Mouse (Mus musculus) left cerebral cortex, postnatal 4 days (tissue): ENCODE measurements around the gene Omg. TPM values are rescaled to one million over a fixed set of nuclear protein-coding genes. Genes with fewer than 3 reads are reported as not detected.
A peak's percentile ranks its signal among the peaks of the same experiment; 100 is the strongest.

Experiments
- DNase-seq: peaks from one replicate; pipeline ENCODE4 v3.0.0-alpha.2; 2022
- intact Hi-C: fragments of 180-260 bp; cut with DNase I; formaldehyde crosslinking; loops from one replicate; pipeline ENCODE4 v1.15.1; 2025
- total RNA-seq, 2 experiments: library from RNA; stranded (reverse); gene quantifications; 2 replicates each; pipeline ENCODE4 v1.2.3; 2021

The Omg gene
- total RNA-seq: 10 to 100 TPM; 22.2 to 26.0 TPM

DNA sequence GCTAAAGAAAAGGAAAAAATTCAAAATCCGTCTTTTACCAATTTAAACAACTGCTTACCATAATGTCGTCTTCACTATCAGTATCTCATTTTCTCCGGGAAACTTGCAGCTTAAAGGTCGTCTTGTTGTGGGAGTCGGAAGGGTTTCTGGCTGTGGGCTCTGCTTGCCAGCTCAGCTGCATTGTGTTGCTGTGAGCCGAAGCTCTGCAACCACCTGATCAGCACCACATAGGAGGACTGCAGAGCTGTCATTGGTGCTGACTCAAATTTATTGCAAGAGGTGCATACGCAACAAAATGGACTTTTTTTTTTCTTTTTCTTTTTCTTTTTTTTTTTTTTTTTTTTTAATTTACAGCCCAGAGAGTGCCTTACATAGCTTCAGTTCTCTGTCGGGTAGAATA, at the start of gene Omg:
TSS of gene Omg (minus strand) at position 240 of the 400 bp plus-strand sequence.
- DNase-seq: peak; percentile 19
- intact Hi-C loops: no loop called here

DNA sequence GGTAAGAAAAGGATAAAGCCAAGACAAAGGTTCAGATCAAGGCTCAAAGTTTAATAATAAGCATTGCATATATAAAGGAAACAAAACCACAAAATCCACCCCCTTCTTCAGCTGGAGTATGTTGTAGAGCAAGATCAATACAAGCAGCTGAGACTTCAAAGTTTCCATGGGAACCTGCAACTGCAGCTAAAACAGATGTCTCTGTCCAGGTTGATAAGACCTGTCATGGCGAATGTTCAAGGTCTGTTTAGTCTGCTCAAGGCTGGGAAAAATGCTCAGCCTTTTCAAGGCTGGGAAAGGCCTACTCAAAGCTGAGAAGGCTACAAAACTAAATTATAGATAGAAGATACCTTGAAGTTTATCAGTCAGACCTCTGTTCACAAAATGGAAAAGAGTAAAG, 48.7 kb upstream of the Omg start:
- DNase-seq: no peak
- intact Hi-C loops: no loop called here

GRCm38 (mm10) chr11:79536293-79536692, 32.4 kb upstream of the Omg start:
- intact Hi-C loops: no loop called here
- no peak for DNase-seq

GRCm38 (mm10) chr11:79535554-79535953, 31.7 kb upstream of the Omg start:
- DNase-seq: no peak
- intact Hi-C loops: no loop called here

GRCm38 (mm10) chr11:79533950-79534690, 30.2 kb upstream of the Omg start:
- DNase-seq: peak; percentile 37
- intact Hi-C loops: no loop called here

GRCm38 (mm10) chr11:79533311-79533710, 29.4 kb upstream of the Omg start:
- intact Hi-C loops: no loop called here
- no peak for DNase-seq

GRCm38 (mm10) chr11:79531485-79531884, 27.6 kb upstream of the Omg start:
- no peak for DNase-seq
- intact Hi-C loops: no loop called here

DNA sequence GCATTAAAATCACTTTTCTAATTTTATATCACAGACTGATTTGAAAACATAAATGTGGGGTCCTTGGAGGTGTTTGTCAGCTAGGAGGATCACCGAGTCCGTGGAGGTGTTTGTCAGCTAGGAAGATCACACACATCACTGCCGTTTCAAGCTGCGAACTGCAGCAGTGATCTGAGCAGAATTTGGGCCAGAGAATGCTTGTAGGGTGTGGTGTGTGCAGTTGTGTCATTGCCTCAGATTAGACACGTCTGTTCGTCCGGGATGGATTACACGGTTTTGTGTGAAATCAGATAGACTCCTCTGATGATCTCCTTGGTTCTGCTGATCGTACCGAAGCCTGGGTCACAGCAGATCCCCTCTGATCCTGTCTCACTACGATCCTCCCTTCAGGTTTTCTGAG, 26.9 kb upstream of the Omg start:
- intact Hi-C loops: no loop called here
- DNase-seq: no peak

GRCm38 (mm10) chr11:79530333-79530761, 26.5 kb upstream of the Omg start, which contains the start of the genes Evi2 and Evi2a:
TSS of gene Evi2 (minus strand) at chr11:79530589.
TSS of gene Evi2a (minus strand) at chr11:79530609.
- intact Hi-C loops: no loop called here
- no peak for DNase-seq

DNA sequence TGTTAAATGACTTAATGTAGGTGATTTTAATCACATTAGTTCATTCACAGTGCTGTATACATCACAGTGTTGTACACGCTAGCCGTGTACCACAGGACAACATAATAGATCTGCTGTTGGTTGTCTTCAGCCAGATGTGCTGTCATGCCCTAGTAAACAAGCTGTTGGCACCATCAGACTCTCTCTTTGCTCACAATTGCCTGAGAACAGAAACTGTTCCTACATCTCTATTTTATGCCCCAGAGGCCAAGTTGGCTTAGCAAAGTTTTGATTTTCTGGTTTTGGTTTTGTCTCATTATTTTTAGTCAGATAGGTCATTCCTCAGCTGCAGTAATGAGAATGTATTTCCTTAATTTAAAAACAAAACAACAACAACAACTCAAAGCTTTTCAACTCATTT, 25.9 kb upstream of the Omg start:
- no peak for DNase-seq
- intact Hi-C loops: no loop called here

- intact Hi-C loops: no loop called here
- no peak for DNase-seq
Measured at GRCm38 (mm10) chr11:79529226-79529625, 25.3 kb upstream of the Omg start.

DNA sequence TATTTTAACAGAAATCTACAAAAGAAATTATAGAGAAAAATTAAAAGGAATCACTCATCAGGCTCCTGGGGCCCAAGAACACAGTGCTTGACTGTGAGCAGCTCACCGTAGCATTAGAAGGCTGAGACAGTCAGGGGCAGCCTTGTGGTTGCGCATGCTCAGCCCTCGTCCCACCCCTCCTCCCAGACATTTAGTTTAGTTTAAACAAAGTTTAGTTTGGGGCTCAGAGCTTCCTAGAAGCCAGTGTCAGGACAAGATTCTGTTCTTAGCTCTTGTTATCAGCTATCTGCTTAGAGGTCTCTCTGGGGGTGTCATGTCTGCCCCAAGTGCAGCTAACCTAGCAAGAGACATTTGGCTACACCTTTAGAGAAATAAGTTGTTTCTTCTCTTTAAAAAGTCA, 24.7 kb upstream of the Omg start:
- intact Hi-C loops: no loop called here
- no peak for DNase-seq

GRCm38 (mm10) chr11:79527739-79528384, 24.0 kb upstream of the Omg start:
- DNase-seq: no peak
- intact Hi-C loops: no loop called here

DNA sequence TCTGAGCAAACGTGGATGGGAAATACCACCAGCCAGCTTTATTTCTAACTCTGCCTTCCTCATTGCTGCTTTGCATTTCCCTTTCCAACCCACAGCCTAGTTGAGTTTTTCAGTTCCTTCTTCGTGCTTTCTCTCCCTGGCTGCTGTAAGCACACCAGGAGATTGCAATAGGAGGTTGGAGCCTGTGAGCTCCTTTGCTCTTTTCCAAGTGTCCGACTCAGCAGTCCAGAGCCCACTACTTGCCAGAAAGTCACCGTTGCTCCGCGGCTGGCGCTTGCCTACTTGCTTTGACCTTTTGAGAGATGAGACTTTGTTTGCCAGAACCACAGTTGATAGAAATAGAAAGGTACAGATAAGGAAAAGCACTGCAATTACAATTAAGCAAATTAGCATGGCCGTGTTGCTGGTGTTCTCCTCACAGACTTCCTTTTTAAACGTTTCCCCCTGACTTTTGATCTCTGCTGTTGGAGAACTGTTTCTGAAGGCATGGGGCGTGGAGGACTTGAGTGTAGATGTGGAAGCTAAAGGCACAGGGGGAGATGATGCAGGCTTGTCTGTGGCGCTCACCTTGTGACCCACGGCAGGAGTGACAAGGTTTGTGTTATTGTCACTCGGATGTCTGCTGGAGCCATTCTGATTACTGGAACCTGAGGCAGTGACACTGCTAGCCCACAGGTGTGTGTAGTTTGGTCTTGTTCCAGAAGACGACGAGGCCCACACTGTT, 23.3 kb upstream of the Omg start:
- DNase-seq: no peak
- intact Hi-C loops: no loop called here

- intact Hi-C loops: no loop called here
- no peak for DNase-seq
Measured at GRCm38 (mm10) chr11:79526549-79526948, 22.7 kb upstream of the Omg start.

- DNase-seq: no peak
- intact Hi-C loops: no loop called here
Measured at GRCm38 (mm10) chr11:79524310-79524575, 20.4 kb upstream of the Omg start.

DNA sequence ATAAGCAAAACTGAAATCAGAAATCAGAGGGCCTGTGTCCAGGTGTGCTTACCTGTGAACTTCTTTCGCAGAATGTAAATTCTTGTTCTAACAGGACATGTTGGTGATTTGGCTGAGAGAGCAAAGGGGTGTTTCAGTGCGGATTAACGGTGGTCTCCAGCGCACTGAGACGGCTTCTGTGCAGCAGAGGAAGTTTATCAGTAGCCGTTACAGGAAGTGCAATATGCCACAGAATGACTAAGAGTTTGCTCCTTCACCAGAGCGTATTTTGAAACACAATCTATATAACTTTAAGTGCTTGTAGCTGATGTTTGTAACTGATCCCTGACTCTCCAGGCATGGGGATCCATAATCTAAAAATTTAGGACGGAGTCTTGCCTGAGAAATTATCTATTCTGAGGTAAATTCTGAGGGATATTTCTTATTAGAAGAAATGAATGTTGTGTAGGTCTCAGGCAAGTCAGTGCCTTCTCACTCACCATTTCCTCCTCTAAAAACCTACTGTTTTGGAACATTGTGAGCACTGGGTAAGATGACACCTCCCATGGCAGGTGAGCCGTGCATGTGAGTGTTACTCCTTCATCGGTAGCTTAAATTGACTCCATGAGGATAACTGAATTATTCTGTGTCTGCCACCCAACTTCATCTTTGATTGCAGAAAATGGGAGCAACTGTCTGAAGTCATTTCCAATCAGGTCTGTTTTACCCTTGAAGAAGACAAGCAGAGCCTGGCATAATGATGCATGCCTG, 19.9 kb upstream of the Omg start, which contains the start of gene Evi2b:
TSS of gene Evi2b (minus strand) at position 203 of the 750 bp plus-strand sequence.
- no peak for DNase-seq
- intact Hi-C loops: no loop called here

DNA sequence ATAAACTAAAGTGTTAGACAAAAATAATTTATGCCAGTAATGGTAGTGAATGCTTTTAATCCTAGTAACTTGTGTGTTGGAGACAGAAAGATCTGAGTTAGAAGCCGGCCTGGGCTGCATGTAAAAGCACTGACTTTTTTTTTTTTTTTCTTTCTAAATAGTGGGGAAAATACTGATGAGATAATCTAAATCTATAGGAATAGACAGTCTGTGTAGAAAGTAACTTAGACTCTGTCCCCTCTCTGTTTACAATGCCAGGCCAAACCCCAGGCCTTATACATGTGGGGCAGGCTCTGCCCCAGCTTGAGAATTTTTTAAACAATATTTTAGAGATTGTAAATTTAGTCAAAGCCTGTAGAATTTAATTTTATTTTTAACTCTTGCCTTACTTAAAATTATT, 19.1 kb upstream of the Omg start:
- no peak for DNase-seq

DNA sequence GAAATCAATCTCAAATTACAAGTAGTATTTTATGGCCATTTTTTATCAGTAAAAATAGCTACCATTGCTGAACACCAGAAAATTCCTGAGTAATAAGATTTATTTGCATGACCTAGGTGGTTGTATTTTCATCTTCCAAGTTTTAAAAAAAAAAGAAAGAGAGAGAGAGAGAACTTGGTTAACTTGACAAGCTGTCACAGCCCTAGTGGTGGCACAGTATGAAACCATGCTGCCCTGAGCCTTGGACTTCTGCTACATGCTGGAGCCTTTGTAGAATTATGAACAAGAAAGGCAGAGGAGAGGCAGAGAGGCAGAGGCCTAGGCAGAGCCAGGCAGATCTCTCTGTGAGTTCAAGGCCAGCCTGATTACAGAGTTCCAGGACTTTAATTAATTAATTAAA, 18.0 kb upstream of the Omg start:
- intact Hi-C loops: no loop called here

More for the DNA sequence above, 19.1 kb upstream of the Omg start:
- intact Hi-C loops: no loop called here

GRCm38 (mm10) chr11:79520772-79521171, 16.9 kb upstream of the Omg start:
- intact Hi-C loops: no loop called here
- no peak for DNase-seq

More for the DNA sequence above, 18.0 kb upstream of the Omg start:
- DNase-seq: no peak

DNA sequence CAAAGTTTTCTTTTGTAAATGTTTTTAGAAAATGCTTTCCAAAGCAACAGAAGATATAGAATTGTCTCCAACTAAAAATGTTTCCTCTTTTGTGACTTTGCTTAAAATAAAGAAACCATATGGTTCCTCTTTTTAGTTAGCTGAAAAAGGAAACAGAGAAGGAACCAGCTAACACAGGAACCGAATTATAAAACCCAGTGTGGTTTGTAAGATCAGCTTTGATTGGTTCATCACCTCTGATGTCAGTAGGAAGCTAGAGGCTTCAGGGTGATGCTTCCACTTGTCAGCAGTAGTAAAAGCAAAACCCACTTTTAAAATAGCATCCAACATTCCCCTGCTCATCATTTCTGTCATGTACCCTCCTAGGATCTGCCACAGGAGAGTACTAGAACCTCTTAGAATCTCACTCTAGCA, 16.0 kb upstream of the Omg start:
- intact Hi-C loops: no loop called here
- DNase-seq: no peak
